Mouse (Mus musculus) MEL (cell line): Measurements from ENCODE around the gene Tbc1d9b. TPM values are rescaled to one million over a fixed set of nuclear protein-coding genes. Genes with fewer than 3 reads are reported as not detected.
A peak's percentile ranks its signal among the peaks of the same experiment; 100 is the strongest.
"Not testable (repeated sequence)": the region's sequence is repeated elsewhere in the genome, so short reads cannot be mapped to it uniquely, and the experiment has no call there.

Experiments
- DNase-seq: peaks from one replicate; pipeline ENCODE4 v3.0.0; 2011; ENCODE audit warnings: low read depth, low spot score
- H3K27ac ChIP-seq: 2 replicates; pipeline ENCODE4 v1.5.1; 2012; ENCODE audit warnings: low read depth, mild to moderate bottlenecking, control low read depth, low read length, moderate library complexity; ENCODE audit not compliant: control insufficient read depth
- H3K27me3 ChIP-seq, 2 experiments: fragments of 150-350 bp in 1 of 2; sonication (generic) in 1 of 2; 2 replicates each; pipeline ENCODE4 v1.6.1; 2012; ENCODE audit warnings: low read length in 2 of 2, mild to moderate bottlenecking in 2 of 2, improper control_type of control experiment in 1 of 2, moderate library complexity in 1 of 2; ENCODE audit not compliant: insufficient read depth in 2 of 2, control insufficient read depth in 1 of 2
- H3K36me3 ChIP-seq, 2 experiments: 2 replicates each; pipeline ENCODE4 v1.6.1; 2012 to 2014; ENCODE audit warnings: low read length in 2 of 2, improper control_type of control experiment in 1 of 2, inconsistent platforms in 1 of 2, mild to moderate bottlenecking in 1 of 2; ENCODE audit not compliant: insufficient read depth in 2 of 2, control insufficient read depth in 1 of 2
- H3K4me1 ChIP-seq, 2 experiments: fragments of 150-350 bp in 1 of 2; sonication (generic) in 1 of 2; 2 replicates each; pipeline ENCODE4 v1.6.1; 2012; ENCODE audit warnings: low read length in 2 of 2, improper control_type of control experiment in 1 of 2, mild to moderate bottlenecking in 1 of 2; ENCODE audit not compliant: insufficient read depth in 2 of 2, control insufficient read depth in 1 of 2
- H3K4me3 ChIP-seq, 2 experiments: fragments of 150-350 bp in 1 of 2; sonication (generic) in 1 of 2; 2 replicates each; pipeline ENCODE4 v1.5.1; 2012; ENCODE audit warnings: low read depth in 2 of 2, low read length in 2 of 2, mild to moderate bottlenecking in 2 of 2, moderate library complexity in 2 of 2, control low read depth in 1 of 2, improper control_type of control experiment in 1 of 2; ENCODE audit not compliant: control insufficient read depth in 1 of 2, insufficient read depth in 1 of 2
- H3K79me2 ChIP-seq: 2 replicates; pipeline ENCODE4 v1.6.1; 2012; ENCODE audit warnings: mild to moderate bottlenecking, low read length, moderate library complexity; ENCODE audit not compliant: control insufficient read depth, poor library complexity, insufficient read depth
- H3K9ac ChIP-seq: 2 replicates; pipeline ENCODE4 v1.6.1; 2012; ENCODE audit warnings: low read depth, mild to moderate bottlenecking, control low read depth, low read length, moderate library complexity; ENCODE audit not compliant: control insufficient read depth, poor library complexity, severe bottlenecking
- H3K9me3 ChIP-seq: fragments of 150-350 bp; sonication (generic); replicated peaks from 2 replicates; pipeline ENCODE4 v1.6.1; 2012; ENCODE audit warnings: mild to moderate bottlenecking, low read length, improper control_type of control experiment, moderate library complexity; ENCODE audit not compliant: insufficient read depth
- CTCF ChIP-seq, 3 experiments: IDR thresholded peaks in 2 of 3; conservative IDR thresholded peaks in 1 of 3; 2 replicates each; pipeline ENCODE4 v1.5.1; 2011 to 2012; ENCODE audit warnings: low read length in 3 of 3, low read depth in 2 of 3, mild to moderate bottlenecking in 2 of 3, improper control_type of control experiment in 1 of 3, inconsistent platforms in 1 of 3, mixed read lengths in 1 of 3, moderate library complexity in 1 of 3; ENCODE audit not compliant: control insufficient read depth in 1 of 3, insufficient read depth in 1 of 3, poor library complexity in 1 of 3, severe bottlenecking in 1 of 3
- ELF1 ChIP-seq: IDR thresholded peaks from 2 replicates; pipeline ENCODE4 v1.6.1; 2014; ENCODE audit warnings: low read depth, mild to moderate bottlenecking, inconsistent platforms, low read length, improper control_type of control experiment, moderate library complexity
- EP300 ChIP-seq, 2 experiments: IDR thresholded peaks; 2 replicates each; pipeline ENCODE4 v1.6.1; 2011; ENCODE audit warnings: improper control_type of control experiment in 2 of 2, low read length in 2 of 2, low read depth in 1 of 2, mild to moderate bottlenecking in 1 of 2
- ETS1 ChIP-seq: IDR thresholded peaks from 2 replicates; pipeline ENCODE4 v1.6.1; 2012; ENCODE audit warnings: low read depth, mild to moderate bottlenecking, inconsistent platforms, low read length, improper control_type of control experiment, moderate library complexity
- GABPA ChIP-seq: IDR thresholded peaks from 2 replicates; pipeline ENCODE4 v1.6.1; 2012; ENCODE audit warnings: low read depth, mild to moderate bottlenecking, inconsistent platforms, low read length, improper control_type of control experiment, moderate library complexity
- GATA1 ChIP-seq: IDR thresholded peaks from 2 replicates; pipeline ENCODE4 v1.6.1; 2011; ENCODE audit warnings: low read depth, low read length, improper control_type of control experiment
- KAT2A ChIP-seq: conservative IDR thresholded peaks from 2 replicates; pipeline ENCODE4 v1.6.1; 2012; ENCODE audit warnings: low read depth, low read length, improper control_type of control experiment, inconsistent platforms
- MAFK ChIP-seq: IDR thresholded peaks from 2 replicates; pipeline ENCODE4 v1.6.1; 2011; ENCODE audit warnings: low read depth, mild to moderate bottlenecking, low read length, improper control_type of control experiment, borderline replicate concordance
- MAZ ChIP-seq: IDR thresholded peaks from 2 replicates; pipeline ENCODE4 v1.6.1; 2012; ENCODE audit warnings: low read depth, mild to moderate bottlenecking, inconsistent platforms, low read length, improper control_type of control experiment
- MXI1 ChIP-seq: IDR thresholded peaks from 2 replicates; pipeline ENCODE4 v1.6.1; 2011; ENCODE audit warnings: mild to moderate bottlenecking, low read depth, low read length, improper control_type of control experiment
- MYC ChIP-seq: IDR thresholded peaks from 2 replicates; pipeline ENCODE4 v1.6.1; 2011; ENCODE audit warnings: low read depth, mild to moderate bottlenecking, low read length, improper control_type of control experiment, moderate library complexity
- POLR2A ChIP-seq, 2 experiments: IDR thresholded peaks; 2 replicates each; pipeline ENCODE4 v1.6.1; 2011 to 2012; ENCODE audit warnings: low read length in 2 of 2, mild to moderate bottlenecking in 2 of 2, control low read depth in 1 of 2, improper control_type of control experiment in 1 of 2, low read depth in 1 of 2, moderate library complexity in 1 of 2; ENCODE audit not compliant: control insufficient read depth in 1 of 2, insufficient read depth in 1 of 2, poor library complexity in 1 of 2
- POLR2AphosphoS5 ChIP-seq: IDR thresholded peaks from 2 replicates; pipeline ENCODE4 v1.6.1; 2012; ENCODE audit warnings: low read depth, borderline replicate concordance, mild to moderate bottlenecking, inconsistent platforms, low read length, moderate library complexity, mixed read lengths
- RAD21 ChIP-seq: IDR thresholded peaks from 2 replicates; pipeline ENCODE4 v1.6.1; 2011; ENCODE audit warnings: mild to moderate bottlenecking, low read depth, low read length, improper control_type of control experiment
- RCOR1 ChIP-seq: IDR thresholded peaks from 2 replicates; pipeline ENCODE4 v1.6.1; 2012; ENCODE audit warnings: low read depth, mild to moderate bottlenecking, inconsistent platforms, low read length, improper control_type of control experiment
- SIN3A ChIP-seq: IDR thresholded peaks from 2 replicates; pipeline ENCODE4 v1.6.1; 2012; ENCODE audit warnings: low read length, improper control_type of control experiment, inconsistent platforms
- SMC3 ChIP-seq: IDR thresholded peaks from 2 replicates; pipeline ENCODE4 v1.6.1; 2011; ENCODE audit warnings: low read depth, low read length, improper control_type of control experiment
- TAL1 ChIP-seq: IDR thresholded peaks from 2 replicates; pipeline ENCODE4 v1.6.1; 2012; ENCODE audit warnings: mild to moderate bottlenecking, inconsistent platforms, low read length, moderate library complexity, mixed read lengths
- TBP ChIP-seq: IDR thresholded peaks from 2 replicates; pipeline ENCODE4 v1.8.0; 2011; ENCODE audit warnings: low read depth, low read length, improper control_type of control experiment
- TCF12 ChIP-seq: IDR thresholded peaks from 2 replicates; pipeline ENCODE4 v1.6.1; 2014; ENCODE audit warnings: low read depth, mild to moderate bottlenecking, inconsistent platforms, low read length, improper control_type of control experiment, moderate library complexity
- UBTF ChIP-seq: IDR thresholded peaks from 2 replicates; pipeline ENCODE4 v1.6.1; 2012; ENCODE audit warnings: low read depth, mild to moderate bottlenecking, inconsistent platforms, low read length, improper control_type of control experiment, moderate library complexity, borderline replicate concordance; ENCODE audit not compliant: insufficient read depth
- ZC3H11A ChIP-seq: IDR thresholded peaks from 2 replicates; pipeline ENCODE4 v1.6.1; 2012; ENCODE audit warnings: low read depth, mild to moderate bottlenecking, inconsistent platforms, low read length, improper control_type of control experiment
- ZKSCAN1 ChIP-seq: IDR thresholded peaks from 2 replicates; pipeline ENCODE4 v1.6.1; 2012; ENCODE audit warnings: low read depth, mild to moderate bottlenecking, inconsistent platforms, low read length, improper control_type of control experiment, moderate library complexity
- ZNF384 ChIP-seq: IDR thresholded peaks from 2 replicates; pipeline ENCODE4 v1.6.1; 2012; ENCODE audit warnings: low read depth, mild to moderate bottlenecking, inconsistent platforms, low read length, improper control_type of control experiment
- polyA plus RNA-seq, 2 experiments: library from polyadenylated mRNA; stranded (reverse) in 1 of 2; unstranded in 1 of 2; fragments of >175 nt in 1 of 2; fragments of >200 nt in 1 of 2; gene quantifications; 2 replicates each; pipeline versions ENCODE4 v1.2.1 to v1.2.4; 2012; ENCODE audit warnings: low replicate concordance in 2 of 2, low read depth in 1 of 2; ENCODE audit not compliant: insufficient read length in 2 of 2, insufficient read depth in 1 of 2, missing spikeins in 1 of 2
- total RNA-seq: library from RNA; depleted of rRNA; stranded (reverse); fragments of 300-350 nt; gene quantifications from 2 replicates; pipeline ENCODE4 v1.2.3, GENCODE M21; 2012

Gene Tbc1d9b
- total and polyA plus RNA-seq, 3 experiments = 18.6 to 32.5 TPM; not detected in 1

DNA sequence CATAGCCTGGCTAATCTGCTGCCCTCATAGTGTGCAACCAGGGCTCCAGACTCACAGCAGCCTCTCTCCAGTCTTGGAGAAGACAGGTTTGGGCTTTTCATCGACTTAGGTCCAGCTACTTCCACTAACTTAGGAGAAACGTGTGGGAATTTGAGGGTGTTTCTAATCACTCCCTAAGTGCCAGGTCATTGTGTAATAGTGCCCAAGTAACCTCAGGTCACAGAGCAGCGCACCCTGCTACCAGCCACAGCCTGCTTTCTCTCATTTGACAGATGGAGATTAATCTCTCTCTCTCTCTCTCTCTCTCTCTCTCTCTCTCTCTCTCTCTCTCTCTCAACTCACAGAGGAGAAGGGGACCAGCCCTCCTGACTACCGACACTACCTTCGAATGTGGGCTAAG, 37.2 kb downstream of the Tbc1d9b start:
- TF ChIP-seq SIN3A = no peak
- TF ChIP-seq ZNF384 = no peak
- no peak for TF ChIP-seq MXI1
- no peak for TF ChIP-seq KAT2A
- no peak for TF ChIP-seq TCF12
- TF ChIP-seq TAL1 = no peak
- no peak for TF ChIP-seq POLR2AphosphoS5
- TF ChIP-seq ZC3H11A = no peak
- no peaks in the 10 kb centered on the region for H3K27me3 ChIP-seq
- H3K4me1 ChIP-seq = no peaks in the 10 kb centered on the region; a peak in 3 of 4 replicates
- no peaks in the 10 kb centered on the region for H3K79me2 ChIP-seq
- no peak overlapping the region for H3K27ac ChIP-seq
- peaks cover 2 to 3% of the 10 kb centered on the region in 2 experiments for H3K36me3 ChIP-seq
- no peak for DNase-seq
- H3K9me3 ChIP-seq = no peaks in the 10 kb centered on the region
- H3K4me3 ChIP-seq = no peak overlapping the region
- no peak overlapping the region for H3K9ac ChIP-seq

DNA sequence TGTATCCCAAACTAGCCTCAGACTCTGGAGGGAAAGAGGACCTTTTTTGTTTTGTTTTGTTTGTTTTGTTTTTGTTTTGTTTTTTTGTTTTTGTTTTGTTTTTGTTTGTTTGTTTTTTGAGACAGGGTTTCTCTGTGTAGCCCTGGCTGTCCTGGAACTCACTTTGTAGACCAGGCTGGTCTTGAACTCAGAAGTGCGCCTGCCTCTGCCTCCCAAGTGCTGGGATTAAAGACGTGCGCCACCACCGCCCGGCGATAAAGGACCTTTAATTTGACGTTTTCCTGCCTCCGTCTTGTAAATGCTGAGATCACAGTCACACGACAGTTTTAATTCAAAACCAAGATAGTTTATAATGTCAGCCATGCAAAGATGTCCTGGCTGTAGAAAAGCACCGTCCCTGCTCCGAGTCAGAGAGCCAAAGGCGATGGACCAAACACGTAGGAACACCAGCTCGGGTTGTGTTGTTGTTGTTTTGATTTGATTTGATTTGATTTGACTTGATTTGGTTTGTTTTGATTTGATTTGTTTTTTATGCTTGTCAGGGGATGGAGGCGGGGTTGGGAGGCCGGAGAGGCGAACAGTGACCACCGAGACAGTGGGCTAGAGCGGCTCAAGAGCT, 43.0 kb downstream of the Tbc1d9b start, which contains the start of gene Mrnip:
Gene Mrnip (plus strand): TSS at position 334 of the 619 bp plus-strand sequence.
- TF ChIP-seq TBP = peak; percentile 29; the same call in 1 of the 2 replicates
- peak; percentile 20; the same call in 1 of the 2 replicates for TF ChIP-seq SMC3
- TF ChIP-seq MAFK = 0 out of 2 replicates have a peak, but pooled peaks have one; percentile 12
- TF ChIP-seq EP300 (IDR thresholded peaks at IDR 0.05; ENCODE audit: low read depth in 1 of 2, low read length in 2 of 2) = peak in 1 of 2 experiments; percentile 59; a peak in 1 of 4 replicates
- peak; percentile 22; the same call in 1 of the 2 replicates for TF ChIP-seq ZNF384
- peak; percentile 99 for TF ChIP-seq RCOR1
- H3K36me3 ChIP-seq, H3K79me2 ChIP-seq, H3K27me3 ChIP-seq, DNase-seq, H3K9me3 ChIP-seq, H3K4me1 ChIP-seq: not testable (repeated sequence)
- H3K27ac ChIP-seq = peak within 1 kb of the TSS; percentile 55
- H3K9ac ChIP-seq = peak within 1 kb of the TSS; percentile 76
- peak within 1 kb of the TSS; percentile 76 to 90 for H3K4me3 ChIP-seq

- H3K9ac ChIP-seq = peak overlapping the region; percentile 76
- H3K4me3 ChIP-seq = peak overlapping the region; percentile 76 to 90
- H3K4me1 ChIP-seq = peaks cover 2 to 10% of the 10 kb centered on the region in 2 experiments; a peak in 3 of 4 replicates
- no peaks in the 10 kb centered on the region for H3K9me3 ChIP-seq
- peaks cover 0 to 8% of the 10 kb centered on the region in 2 experiments; a peak in 2 of 4 replicates for H3K36me3 ChIP-seq
- H3K27ac ChIP-seq = peak overlapping the region; percentile 55
- H3K79me2 ChIP-seq = no peaks in the 10 kb centered on the region; the same call in 1 of the 2 replicates
- no peaks in the 10 kb centered on the region for H3K27me3 ChIP-seq
- peak; percentile 100 for DNase-seq
- TF ChIP-seq POLR2A (IDR thresholded peaks at IDR 0.05; ENCODE audit: control insufficient read depth in 1 of 2, insufficient read depth in 1 of 2, low read depth in 1 of 2, low read length in 2 of 2, poor library complexity in 1 of 2) (peak; percentile 98 to 99), SMC3 (no peak; the same call in 1 of the 2 replicates), GABPA (peak; percentile 82; the same call in 1 of the 2 replicates), ZKSCAN1 (no peak), MAZ (peak; percentile 97), UBTF (no peak), POLR2AphosphoS5 (no peak), CTCF (IDR thresholded peaks at IDR 0.05 in 2 of 3, conservative IDR thresholded peaks at IDR 0.05 in 1 of 3; ENCODE audit: control insufficient read depth in 1 of 3, insufficient read depth in 1 of 3, low read depth in 2 of 3, low read length in 3 of 3, poor library complexity in 1 of 3, severe bottlenecking in 1 of 3) (no peak), MYC (no peak), ETS1 (peak; percentile 64), RAD21 (no peak), KAT2A (peak; percentile 66; the same call in 1 of the 2 replicates), TAL1 (no peak), ELF1 (peak; percentile 89), GATA1 (peak; percentile 13; the same call in 1 of the 2 replicates)
Observed at GRCm38 (mm10) chr11:50174730-50175187, 43.6 kb downstream of the Tbc1d9b start.
